Mouse (Mus musculus) regulatory T cell (primary cell): Measurements from ENCODE around the gene 3110021N24Rik.

Experiments used
- in situ Hi-C: fragments of 300-600 bp; cut with MboI, MseI; formaldehyde crosslinking; loops from one replicate; pipeline ENCODE4 v1.15.1; 2025; ENCODE audit warnings: high pct_unique_total_duplicates

Gene 3110021N24Rik

GRCm38 (mm10) chr4:108719349-108719748 is at the start of gene 3110021N24Rik:
TSS of gene 3110021N24Rik (plus strand) at chr4:108719649.
- in situ Hi-C loops = no loop called here

GRCm38 (mm10) chr4:108686156-108686555 is 33.3 kb upstream of the 3110021N24Rik start:
- in situ Hi-C loops = loop anchor here (25.0 kb wide), 1 partner anchor 476 kb away; no protein-coding TSS in a partner anchor

DNA sequence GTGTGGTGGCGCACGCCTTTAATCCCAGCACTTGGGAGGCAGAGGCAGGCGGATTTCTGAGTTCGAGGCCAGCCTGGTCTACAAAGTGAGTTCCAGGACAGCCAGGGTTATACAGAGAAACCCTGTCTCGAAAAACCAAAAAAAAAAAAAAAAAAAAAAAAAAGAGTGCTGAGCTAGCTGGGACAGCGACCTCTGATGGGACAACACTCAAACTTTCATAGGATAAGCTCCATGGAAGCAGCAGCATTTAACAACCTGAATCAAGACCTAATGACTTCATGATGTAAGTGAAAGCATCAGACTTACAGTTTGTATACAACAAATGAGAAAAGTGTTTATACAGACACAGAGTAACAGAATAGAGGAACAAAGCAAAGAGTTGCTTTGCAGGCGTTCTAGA is 32.4 kb upstream of the 3110021N24Rik start:
- in situ Hi-C loops = loop anchor here (25.0 kb wide), 1 partner anchor 475 kb away; no protein-coding TSS in a partner anchor

DNA sequence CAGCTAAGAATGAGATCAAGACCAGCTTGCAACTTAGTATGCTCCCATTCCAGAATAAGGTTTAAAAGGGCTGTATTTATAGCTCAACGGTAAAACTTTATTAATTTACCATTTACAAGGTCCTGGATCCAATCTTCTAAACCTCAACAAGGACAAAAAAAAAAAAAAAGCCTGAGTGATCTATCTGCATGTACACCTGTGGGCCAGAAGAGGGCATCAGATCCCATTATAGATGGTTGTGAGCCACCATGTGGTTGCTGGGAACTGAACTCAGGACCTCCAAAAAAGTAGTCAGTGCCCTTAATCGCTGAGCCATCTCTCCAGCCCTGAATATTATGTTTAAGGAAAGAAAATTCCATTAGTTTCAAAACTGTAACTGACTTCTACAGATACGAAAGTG is 29.0 kb upstream of the 3110021N24Rik start:
- in situ Hi-C loops = loop anchor here (10.0 to 25.0 kb wide), 2 partner anchors 284 to 472 kb away; no protein-coding TSS in a partner anchor

GRCm38 (mm10) chr4:108691469-108691868 is 28.0 kb upstream of the 3110021N24Rik start:
- in situ Hi-C loops = loop anchor here (10.0 to 25.0 kb wide), 2 partner anchors 283 to 471 kb away; no protein-coding TSS in a partner anchor

DNA sequence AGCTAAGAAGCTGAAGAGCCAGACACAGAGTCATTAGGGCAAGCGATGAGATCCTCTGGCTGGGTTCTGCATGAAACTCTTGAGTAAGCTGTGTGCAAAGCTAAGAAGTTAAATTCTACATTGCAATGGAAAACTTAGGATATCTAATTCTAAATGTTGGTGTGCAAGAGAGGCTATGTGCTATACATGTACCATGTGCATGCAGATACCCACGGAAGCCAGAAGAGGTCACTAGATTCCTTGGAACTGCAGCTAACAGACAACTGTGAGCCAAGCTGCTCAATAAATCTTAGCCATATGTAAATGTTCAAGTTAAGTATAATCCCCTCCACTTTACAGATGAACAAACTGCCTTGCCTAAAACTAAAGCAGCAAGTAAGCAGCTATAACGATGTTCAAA is 22.5 kb upstream of the 3110021N24Rik start:
- in situ Hi-C loops = loop anchor here (10.0 to 25.0 kb wide), 2 partner anchors 278 to 465 kb away; no protein-coding TSS in a partner anchor

GRCm38 (mm10) chr4:108708209-108708608 is 11.2 kb upstream of the 3110021N24Rik start:
- in situ Hi-C loops = no loop called here

- in situ Hi-C loops = no loop called here
Measured at GRCm38 (mm10) chr4:108721245-108721784, 1.9 kb downstream of the 3110021N24Rik start.

DNA sequence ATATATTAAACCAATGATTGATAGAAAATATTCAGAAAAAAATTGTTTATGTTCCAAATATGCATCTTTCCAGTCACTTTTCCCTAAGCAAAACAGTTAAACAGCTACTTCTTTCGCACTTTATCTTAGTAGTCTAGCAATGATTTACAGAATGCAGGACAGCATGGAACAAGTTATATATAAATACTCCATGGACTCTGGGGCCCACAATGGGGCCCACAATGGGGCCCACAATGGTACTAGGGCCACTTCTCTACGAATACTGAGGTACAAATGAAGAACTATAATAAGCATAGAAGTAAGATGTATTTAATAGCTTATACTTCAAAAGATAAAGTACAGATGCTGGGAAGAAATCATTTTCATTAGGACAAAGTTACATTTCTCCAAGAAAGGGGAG is 4.7 kb downstream of the 3110021N24Rik start:
- in situ Hi-C loops = no loop called here

DNA sequence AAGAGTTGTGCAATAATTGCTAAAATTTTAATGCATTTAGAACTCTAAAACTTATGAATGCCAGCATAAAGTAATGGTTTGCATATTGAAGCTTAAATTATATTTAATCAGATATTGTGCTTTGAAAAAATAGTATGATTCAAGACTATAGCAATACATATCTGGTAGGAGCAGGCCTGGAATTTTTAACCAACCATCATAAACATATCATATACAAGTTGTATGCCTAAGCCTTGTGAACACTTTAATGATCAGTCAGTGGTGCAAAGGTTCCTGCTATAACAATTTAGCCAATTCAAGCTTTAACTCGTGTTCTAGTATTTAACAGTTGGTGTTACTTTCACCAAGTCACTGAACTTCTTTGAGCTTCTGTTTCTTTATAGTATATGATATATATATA is 11.0 kb downstream of the 3110021N24Rik start:
- in situ Hi-C loops = no loop called here

GRCm38 (mm10) chr4:108731582-108731981 is 12.1 kb downstream of the 3110021N24Rik start:
- in situ Hi-C loops = no loop called here

DNA sequence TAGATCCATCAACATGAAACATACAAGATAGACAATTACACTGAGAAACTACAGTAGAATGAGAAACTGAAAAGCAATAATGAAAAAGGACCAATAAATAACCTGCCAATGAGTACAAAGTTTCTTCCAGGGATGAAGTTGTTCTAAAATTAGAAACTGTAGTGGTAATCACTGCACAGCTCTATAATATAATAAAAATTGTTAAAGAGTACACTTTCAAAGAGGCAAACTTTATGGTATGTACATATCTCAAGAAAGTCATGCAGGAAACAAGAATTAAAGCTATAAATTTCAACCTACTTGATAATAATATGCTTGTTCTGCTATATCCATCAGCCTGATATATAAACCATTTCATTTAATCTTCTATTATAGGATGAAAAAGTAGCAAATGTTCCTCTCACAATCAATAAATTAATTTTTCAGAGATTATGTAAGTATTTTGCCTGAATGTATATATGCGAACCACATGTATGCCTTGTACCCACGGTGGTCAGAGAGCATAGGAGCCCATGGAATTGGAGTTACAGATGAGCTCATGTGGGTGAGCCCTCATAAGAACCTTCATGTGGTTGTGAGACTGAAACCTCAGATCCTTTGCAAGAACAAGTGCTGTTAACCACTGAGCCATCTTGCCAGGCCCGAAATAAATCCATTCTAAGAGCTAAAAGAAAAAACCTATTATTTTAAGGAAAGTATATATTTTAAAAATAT is 26.9 kb downstream of the 3110021N24Rik start:
- in situ Hi-C loops = no loop called here

- in situ Hi-C loops = no loop called here
Measured at GRCm38 (mm10) chr4:108759583-108759982, 40.1 kb downstream of the 3110021N24Rik start.

- in situ Hi-C loops = no loop called here
Measured at GRCm38 (mm10) chr4:108768527-108768926, 49.1 kb downstream of the 3110021N24Rik start.

DNA sequence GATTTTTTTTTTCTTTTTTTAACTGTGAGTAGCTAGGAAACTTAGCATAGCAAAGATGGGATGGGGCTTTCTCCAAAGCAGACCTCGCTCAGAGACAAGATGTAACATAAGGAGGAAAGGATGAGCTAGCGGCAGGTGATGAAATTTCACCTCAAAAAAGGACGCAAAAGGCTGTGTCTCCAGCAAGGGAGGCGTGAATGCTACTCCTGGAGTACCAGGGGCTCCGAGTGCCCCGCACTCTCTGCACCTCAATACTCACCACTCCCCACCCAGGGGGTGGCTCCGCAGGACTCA is 60.3 kb downstream of the 3110021N24Rik start:
- in situ Hi-C loops = no loop called here

DNA sequence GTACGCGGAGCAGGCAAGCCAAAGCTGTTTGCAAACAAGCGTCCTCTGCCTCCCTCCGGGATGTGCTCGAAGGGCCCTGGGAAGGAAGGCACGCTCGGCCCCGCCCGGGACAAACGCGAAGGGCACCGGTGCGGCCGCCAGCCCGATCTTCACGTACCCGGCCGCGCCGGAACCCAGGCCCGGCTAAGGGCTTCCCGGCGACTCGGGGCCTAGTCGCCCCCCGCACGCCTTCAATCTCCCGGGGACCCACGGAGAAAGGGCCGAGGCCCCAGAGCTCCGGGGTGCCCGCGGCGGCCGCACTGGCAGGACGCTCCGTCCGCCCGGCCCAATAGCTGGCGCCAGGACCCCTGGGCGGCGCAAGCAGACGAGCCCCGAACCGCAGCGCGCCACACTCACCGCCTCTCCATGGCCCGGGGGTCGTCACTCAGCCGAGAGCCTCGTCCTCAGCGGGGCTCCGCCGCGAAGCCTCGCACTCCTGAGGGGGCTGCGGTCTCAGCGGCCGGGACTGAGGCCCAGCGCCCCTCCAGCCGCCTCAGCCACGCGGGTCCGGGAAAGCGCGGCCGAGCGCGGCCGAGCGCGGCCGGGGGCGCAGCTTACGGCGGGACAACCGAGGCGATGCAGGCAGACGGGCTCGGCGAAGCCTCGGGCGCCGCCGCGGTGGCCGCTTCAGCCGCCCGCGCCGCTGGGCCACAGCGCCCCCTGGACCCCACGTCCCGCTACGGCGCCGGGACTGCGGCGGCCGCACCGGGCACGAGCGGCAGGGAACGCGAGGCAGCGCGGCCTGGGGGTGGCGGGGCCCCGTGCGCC is 60.8 kb downstream of the 3110021N24Rik start, which contains the start of gene Zfyve9:
Gene Zfyve9 (minus strand): TSS at position 742 of the 807 bp plus-strand sequence.
- in situ Hi-C loops = no loop called here

DNA sequence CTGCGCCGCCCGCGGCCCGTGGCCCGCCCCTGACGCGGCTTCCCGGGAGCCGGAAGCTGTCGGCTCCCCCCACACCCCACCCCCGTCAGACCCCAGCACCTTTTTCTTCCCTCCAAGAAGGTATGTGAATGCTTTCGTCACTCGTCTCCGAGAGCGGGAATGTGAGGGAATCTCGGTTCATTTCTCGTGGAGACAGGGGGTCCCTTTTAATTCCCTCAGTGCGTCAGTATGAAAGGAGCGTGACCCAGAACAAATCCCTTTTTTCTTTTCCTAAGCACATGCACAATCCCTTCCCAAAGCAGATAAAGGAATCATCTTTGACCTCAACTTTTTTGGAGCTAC is 61.4 kb downstream of the 3110021N24Rik start:
- in situ Hi-C loops = no loop called here

GRCm38 (mm10) chr4:108781596-108781995 is 62.1 kb downstream of the 3110021N24Rik start:
- in situ Hi-C loops = no loop called here

DNA sequence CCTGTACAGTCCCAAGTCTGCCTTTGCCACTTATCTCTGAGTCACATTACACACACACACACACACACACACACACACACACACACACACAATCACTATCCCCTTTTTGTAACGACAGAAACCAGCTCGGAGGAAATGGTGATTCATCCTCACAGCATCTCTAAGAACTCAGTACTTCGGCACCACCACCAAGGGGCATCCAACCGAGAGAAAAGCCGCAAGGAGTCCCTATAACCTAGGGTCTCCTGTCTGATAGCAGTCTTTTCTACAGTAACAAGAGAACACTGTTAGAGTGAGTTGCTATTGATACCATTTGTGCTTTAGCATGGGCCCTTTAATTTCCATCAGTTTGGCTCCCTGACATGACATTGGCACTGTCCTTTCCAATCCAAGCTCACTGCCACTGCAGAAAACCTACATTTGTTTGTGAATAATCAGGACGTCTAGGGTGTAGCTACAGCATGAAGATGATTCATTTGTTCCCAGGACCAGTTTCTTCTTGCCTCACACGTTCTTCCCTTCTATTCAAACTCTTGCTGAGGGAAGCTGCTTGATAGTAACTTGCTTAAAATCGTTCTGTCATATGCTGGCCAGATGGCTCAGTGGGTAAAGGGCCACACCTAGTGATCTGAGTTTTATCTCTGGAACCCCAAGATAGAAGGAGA is 63.1 kb downstream of the 3110021N24Rik start:
- in situ Hi-C loops = no loop called here

GRCm38 (mm10) chr4:108789258-108789936 is 69.9 kb downstream of the 3110021N24Rik start:
- in situ Hi-C loops = no loop called here

- in situ Hi-C loops = loop anchor here (5.0 to 10.0 kb wide), 2 partner anchors 108 to 184 kb away; no protein-coding TSS in a partner anchor
Measured at GRCm38 (mm10) chr4:108790507-108790906, 71.1 kb downstream of the 3110021N24Rik start.
